Mouse (Mus musculus) frontal cortex, adult (tissue): ENCODE results near the gene Aloxe3.

ENCODE experiments used
- ATAC-seq: cut with Nextera tagmentation; 2 replicates; pipeline ENCODE4 v1.9.2; 2017; ENCODE audit warnings: mild to moderate bottlenecking, moderate library complexity, mixed read lengths; ENCODE audit not compliant: low TSS enrichment

Aloxe3 gene

DNA sequence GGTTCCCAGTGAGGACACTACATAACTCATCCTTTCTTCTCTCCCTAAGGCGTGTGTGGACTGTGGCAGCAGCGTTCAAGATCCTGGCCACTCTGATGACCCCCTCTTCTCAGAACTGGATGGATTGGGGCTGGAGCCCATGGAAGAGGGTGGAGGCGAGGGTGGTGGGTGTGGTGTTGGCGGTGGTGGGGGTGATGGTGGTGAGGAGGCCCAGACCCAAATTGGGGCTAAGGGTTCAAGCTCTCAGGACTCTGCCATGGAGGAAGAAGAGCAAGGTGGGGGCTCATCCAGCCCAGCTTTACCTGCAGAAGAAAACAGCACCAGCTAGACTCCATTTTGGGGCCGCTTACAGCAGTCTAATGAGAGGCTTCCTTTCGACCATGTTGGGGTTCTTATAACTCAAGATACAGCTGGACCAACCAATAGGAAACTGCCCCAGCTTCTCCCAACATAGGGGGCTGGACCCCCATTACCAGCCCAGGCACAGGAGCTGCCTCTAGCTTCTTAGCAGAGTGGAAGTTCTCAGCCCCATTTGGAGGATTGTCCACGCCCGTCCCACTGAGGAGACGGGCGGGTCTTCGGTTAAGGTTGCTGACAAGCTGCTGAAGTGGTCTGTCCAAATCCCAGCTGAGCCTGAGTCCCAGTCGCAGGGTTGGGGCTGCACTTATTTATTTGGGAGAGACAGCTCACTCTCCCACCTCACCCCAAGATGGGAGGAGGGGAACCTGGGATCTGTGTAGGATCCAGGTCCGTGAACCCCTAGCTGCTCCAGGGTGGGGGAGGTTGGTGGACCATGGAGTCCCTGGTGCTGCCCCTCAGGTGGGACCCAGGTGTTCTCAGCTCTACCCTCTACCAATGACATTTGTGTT lies 16.4 kb upstream of the Aloxe3 start:
- no peak for ATAC-seq

DNA sequence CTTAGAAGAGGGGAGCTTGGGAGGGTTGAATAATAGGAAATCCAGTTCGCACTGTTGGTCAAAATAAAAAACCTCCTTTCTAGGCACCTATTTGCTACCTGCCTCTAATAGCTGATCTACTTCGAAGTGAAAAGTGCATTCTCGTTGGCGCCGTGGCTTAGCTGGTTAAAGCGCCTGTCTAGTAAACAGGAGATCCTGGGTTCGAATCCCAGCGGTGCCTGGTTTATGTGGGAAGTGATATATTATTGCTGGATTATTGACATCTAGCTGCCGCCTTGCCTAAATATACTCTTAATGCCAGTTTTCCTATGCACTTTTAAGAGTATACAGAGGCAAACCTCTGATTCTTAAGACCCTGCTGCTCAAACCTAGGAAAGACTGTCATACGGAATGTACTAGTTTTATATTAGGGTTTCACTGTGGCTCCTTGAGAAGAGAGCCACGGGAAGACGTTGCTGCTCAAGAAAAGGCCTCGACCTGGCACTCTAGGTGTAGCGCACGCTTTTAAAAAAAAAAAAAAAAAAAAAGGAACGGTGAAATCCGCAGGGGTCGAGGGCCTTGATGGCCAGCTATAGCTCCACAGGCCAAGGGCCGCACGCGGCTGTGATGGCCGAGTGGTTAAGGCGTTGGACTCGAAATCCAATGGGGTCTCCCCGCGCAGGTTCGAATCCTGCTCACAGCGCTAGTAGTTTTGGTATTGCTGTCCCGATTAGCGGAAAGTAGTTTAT lies 15.2 kb upstream of the Aloxe3 start:
- ATAC-seq = 0 out of 2 replicates have a peak, but pooled peaks have one; percentile 4

DNA sequence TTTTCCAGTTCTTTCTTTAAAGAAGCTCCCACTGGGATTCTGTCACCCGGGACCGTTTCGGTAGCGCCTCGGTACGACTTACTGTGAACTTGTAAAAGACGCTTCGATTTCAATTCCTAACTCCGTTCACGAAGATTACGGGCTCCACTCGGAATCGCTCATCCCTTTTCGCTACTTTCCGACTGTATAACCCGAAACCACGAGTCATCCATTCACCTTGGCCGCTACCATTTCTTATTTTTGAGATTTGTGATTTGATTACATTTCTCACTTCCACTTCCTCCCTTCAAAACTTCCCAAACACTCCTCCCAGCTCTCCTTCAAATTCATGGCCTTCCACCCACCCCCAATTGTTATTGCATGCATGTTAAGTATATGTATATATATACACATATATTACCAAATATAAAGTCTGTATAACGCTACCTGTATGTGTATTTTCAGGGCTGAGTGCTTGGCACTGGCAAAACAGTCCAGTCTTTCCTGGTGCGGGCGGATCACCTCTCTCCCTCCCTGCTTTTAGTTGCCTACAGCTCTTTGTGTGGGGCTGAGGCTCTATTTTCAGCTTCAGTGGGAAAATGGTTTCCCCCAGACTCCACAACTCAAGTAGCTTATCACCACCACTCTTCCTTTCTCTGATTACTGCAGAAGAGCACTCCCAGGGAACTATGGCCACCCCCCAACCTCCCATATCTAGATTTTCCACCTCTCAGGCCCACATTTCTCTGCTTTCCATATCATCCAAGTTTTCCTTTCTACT lies 14.5 kb upstream of the Aloxe3 start:
- no peak; the same call in 1 of the 2 replicates for ATAC-seq

DNA sequence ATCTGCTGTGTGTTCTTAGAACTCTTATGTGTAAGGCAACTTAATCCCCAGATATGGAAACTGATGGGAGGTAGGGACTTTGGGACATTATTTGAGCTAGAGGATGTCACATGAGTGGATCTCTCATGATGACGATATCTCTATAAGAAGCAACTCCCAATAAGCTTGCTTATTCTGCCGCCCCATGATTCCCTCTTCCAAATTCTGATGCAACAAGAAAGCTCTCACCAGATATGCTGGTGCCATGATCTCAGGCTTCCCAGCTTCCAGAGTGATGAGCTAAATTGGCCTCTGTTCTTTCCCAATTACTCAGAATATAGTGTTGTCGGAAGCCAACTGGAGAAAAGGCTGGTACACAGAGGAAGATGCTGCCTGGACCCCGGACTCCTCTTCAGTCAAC lies 13.8 kb upstream of the Aloxe3 start:
- ATAC-seq = peak; percentile 78

DNA sequence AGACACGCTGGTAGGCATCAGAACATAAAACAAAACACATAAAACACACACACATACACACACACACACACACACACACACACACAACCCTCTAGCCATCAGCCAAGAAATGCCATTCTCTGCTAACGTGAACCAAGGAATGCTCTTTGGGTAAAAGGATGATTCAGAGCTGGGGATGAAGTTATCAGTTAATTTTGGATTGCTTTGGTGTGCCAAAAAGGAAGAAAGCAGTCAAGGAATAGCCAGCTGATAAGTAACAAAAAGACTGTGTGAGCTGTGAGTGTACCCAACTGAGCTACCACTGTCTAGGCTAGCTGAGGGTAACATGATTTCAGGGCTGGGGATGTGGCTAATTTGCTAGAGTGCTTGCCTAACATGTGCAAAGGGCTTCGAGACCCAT lies 11.7 kb upstream of the Aloxe3 start:
- no peak for ATAC-seq

DNA sequence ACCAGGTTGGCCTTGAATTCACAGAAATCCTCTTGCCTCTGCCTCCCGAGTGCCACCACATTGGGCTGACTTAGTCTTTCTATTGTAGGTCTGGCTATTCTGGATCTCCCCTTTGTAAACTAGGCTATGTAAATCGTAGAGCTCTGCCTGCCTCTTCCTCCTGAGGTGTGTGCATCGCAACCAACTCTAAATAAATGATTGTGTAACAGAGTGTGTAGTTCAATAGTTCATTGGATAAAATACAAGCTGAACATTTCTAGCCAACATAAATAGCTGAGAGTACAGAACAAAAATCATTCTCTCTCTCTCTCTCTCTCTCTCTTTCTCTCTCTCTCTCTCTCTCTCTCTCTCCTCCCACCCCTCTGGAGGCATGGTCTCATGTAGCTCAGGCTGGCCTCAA lies 11.1 kb upstream of the Aloxe3 start:
- no peak for ATAC-seq

DNA sequence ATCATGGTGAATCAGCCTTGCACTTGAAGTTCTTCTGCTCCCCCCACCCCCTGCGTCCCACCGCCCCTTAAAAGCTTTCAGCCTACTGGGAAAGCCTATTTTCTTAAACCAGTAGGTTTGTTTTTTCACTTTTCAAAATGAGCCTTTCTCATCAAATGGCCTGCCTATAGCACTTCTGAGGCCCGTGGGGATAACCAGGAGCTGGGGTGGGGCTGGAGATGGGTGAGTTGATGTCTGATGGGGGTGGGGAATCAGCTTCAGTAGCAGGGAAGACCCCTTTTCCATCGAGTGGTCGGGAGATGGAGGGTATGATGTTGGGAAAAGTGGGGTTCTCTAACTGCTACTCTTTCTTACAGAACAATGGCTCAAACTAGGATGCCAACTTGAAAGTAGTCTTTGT lies 8.9 kb upstream of the Aloxe3 start:
- no peak for ATAC-seq

DNA sequence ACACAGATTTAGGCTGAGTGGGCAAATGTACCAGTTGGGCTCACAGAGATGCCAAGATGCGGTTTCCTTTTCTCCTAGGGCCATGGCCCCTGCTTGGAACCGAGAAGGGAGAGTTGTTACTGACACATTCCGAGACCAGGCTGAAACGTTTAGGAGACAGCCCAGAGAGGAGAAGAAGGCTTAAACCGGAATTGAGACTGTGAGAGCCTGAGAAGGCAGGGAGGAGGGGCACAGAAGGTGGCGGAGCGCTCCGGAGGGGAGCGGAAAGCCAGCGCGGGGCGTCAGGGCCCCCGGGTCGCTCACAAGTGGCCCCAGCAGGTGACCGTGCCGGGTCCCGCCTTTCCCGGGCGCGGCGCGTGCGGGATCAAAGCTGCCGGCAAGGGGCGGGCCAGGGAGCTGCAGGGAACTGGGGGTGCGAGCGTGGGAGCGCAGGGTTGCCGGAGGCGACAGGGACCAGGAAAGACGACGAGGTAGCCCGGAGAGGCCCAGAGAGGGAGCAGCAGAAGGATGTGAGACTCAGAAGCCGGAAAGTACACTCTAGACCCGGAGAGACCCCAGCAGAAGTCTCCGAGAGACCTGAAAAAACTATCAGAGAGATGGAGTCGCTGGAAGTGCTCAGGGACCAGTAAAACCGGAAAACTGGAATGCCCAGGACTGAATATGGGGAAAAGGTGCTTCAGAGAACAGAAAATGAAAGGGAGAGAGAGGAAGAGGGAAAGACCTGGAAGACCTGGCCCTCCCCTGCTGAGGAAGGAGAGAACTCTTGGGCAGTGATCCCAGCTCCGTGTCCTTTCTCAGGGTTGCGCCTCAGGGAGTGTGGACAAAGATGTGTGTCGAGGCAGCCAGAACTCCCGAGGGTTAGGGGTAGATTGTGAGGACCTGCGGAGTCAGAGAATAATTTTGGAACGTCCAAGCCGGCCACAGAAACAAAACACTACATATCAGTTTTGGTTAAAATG lies 7.7 kb upstream of the Aloxe3 start:
- peak; percentile 29 for ATAC-seq

DNA sequence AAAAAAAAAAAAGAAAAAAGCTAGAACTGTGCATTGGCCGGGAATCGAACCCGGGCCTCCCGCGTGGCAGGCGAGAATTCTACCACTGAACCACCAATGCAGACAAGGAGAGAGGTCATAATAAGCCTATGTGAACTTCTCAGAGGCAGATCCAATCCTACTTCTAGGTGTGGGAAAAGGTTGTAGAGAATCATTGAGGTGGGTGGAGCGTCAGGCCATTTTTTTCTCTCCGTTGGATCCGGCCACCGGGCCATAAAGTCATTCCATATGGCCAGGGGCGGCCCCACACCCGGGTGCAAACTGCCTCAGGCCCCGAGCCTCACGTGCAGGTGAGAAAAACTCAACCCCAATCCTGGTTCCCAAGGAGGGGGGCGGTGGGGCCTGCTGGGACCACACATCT lies 6.9 kb upstream of the Aloxe3 start:
- no peak for ATAC-seq

DNA sequence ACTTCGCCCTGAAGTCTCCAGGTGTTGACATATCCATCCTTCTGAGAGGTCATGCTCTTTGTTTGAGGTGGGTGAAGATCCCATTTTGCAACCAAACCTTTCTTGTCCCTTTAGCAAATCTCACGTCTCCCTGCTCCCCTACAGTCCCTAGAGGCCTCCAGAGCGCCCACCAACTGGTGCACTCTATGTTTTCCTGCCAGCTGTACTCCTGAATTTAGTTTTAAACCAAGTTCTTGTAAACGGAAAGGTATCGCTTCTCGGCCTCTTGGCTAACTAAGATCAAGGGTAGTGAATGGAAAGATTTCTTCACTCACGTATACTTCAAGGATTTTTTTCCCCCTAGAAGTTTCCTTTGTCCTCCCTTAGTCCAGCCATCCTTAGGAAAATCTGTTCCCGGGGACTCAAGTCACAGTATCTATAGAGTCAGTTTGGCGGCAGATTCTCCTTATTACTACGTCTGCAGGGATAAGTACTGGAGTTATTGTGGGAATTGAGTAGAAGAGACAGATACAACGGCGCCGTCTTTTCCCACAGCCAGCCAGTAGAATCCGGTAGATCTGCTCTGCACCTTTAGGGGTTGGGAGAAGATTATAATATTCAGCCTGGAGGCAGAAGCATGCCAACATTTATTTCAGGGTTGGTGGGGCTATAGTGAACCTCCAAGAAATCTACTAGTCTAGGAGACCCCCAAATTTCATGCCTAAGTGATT lies 6.1 kb upstream of the Aloxe3 start:
- ATAC-seq = no peak

DNA sequence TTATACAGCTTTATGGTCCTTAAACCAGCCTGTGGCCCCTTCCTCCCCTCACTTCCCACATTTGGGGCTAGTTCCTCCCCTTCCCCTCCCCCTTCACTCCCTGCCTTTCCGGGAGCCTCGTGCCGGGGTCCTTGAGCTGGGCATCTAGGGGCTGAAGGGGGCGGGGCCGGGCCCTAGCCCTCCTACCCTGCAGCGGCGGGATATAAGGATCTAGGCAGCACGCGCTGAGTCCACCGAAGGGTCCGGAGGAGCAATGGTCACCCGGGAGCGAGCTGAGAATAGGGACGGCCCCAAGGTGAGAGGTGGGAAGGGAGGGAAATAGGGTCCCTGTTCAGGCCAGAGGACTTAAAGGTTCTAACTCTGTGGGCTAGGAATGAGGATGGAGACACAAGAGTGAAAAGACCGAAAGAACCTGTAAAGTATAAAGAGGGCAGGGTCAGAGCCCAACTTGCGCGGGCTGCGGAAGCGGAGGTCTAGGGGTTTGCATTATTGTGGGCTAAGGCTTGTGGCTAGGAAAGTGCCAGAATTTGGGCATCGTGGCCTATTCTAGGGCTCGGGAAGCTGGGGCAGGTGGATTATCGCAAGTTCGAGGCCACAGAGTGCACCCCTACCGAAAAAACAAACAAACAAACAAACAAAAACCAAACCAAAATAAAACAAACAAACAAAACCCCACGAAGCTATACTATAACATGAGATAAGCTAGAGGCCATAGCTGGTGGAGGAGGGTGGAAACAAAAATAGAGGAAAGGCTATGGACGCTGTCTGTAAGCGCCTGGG lies 5.3 kb upstream of the Aloxe3 start, which contains the start of gene Hes7:
Gene Hes7 (plus strand): TSS at position 184 of the 780 bp plus-strand sequence.
- ATAC-seq = no peak

DNA sequence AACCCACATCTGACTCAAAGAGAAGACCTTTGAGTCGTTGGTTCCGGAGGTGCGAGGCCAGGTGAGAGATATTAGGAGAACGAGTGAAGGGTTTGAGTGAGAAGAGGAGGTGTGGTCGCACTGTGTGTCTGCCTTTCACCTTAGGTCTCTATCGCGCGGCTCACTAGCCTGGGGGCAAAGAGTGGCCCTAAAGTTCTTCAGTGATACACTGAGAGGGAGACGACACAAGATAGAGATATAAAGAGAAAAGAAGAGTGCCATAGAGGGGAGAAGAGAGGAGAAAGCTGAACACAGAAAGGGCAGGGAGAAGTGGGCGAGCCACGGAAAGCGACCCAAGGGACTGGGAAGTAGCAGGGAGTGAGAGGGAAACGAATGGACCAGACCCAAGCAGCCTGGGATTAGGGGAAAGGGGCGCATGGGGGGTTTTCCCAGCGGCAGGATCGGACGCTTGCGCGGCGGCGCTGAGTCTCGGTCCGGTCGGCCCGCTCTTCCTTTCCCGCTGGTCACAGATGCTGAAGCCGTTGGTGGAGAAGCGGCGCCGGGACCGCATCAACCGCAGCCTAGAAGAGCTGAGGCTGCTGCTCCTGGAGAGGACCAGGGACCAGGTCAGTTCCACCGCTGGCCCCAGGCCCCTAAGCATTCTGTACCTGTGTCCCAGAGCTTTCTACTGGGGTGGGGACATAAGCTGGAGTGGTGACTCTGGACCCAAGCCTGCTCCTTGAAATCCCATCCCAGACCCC lies 4.5 kb upstream of the Aloxe3 start:
- ATAC-seq = no peak

DNA sequence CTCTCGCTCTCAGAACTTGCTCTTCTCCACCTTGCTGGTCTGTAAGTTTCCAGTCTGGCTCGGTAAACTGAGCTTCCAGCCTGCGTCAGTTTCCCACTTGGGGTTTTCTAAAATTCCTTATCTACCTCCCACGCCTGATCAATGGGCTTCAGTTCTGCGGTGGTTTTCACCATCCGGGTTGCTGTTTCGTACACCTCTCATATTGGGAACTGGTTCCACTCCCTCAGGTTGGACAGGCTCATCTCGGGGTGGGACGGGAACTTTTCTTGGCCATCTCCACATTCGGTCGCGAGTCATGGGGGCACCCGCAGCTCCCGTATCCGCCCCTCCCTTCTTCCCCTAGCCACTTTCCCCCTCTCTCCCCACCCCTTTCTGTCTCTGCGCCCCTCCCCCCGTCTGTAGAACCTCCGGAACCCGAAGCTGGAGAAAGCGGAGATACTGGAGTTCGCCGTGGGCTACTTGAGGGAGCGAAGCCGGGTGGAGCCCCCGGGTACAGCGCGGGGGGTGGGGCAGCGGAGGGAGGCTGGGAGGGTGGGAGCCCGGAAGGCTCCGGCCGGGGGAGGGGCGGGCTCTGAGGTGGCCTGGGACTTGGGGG lies 3.9 kb upstream of the Aloxe3 start:
- no peak for ATAC-seq

DNA sequence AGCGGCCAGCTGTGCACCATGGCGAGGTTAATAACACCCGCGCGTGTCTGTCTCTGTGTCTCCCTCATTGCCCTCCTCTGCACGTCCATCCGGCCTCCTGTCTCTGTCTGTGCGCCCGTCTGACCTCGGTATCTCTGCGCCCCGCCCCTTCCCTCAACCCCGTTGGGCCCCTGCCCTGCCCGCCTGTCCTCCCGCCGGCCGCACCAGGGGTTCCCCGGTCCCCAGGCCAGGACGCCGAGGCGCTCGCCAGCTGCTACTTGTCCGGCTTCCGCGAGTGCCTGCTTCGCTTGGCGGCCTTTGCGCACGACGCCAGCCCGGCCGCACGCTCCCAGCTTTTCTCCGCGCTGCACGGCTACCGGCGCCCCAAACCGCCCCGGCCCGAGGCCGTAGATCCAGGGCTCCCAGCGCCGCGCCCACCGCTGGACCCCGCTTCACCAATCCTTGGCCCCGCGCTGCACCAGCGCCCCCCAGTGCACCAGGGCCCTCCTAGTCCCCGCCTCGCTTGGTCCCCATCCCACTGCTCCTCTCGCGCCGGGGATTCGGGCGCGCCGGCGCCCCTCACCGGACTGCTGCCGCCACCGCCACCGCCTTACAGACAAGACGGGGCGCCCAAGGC lies 3.3 kb upstream of the Aloxe3 start, which contains the start of gene 9130213A22Rik:
Gene 9130213A22Rik (minus strand): TSS at position 254 of the 616 bp plus-strand sequence.
- peak; percentile 22; the same call in 1 of the 2 replicates for ATAC-seq

DNA sequence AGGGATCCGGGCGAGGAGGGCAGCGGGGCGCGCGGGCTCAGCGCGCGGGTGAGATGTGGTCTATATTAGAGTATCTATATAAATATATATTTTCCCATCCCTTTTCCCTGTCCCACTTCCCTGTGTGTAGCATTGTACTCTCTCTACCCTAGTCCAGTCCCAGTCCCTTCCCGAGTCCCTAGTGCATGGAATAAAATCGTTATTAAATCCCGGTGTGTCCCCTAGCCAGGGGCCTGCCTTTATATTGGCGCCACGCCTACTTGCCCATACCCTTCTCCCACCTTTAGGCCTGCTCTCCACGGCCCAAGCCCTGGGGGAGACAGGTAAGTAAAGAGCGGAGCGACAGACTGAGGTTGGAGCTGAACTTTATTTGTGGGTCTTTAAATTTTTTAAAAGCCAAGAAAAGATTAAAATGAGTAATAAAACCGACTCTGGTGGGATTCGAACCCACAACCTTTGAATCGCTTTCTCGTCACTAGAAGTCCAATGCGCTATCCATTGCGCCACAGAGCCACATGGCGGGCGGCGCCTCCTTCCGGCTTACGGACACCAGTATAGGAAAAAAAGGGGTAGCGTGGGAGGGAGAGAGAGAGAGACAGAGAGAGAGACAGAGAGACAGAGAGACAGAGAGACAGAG lies 2.5 kb upstream of the Aloxe3 start:
- no peak for ATAC-seq

DNA sequence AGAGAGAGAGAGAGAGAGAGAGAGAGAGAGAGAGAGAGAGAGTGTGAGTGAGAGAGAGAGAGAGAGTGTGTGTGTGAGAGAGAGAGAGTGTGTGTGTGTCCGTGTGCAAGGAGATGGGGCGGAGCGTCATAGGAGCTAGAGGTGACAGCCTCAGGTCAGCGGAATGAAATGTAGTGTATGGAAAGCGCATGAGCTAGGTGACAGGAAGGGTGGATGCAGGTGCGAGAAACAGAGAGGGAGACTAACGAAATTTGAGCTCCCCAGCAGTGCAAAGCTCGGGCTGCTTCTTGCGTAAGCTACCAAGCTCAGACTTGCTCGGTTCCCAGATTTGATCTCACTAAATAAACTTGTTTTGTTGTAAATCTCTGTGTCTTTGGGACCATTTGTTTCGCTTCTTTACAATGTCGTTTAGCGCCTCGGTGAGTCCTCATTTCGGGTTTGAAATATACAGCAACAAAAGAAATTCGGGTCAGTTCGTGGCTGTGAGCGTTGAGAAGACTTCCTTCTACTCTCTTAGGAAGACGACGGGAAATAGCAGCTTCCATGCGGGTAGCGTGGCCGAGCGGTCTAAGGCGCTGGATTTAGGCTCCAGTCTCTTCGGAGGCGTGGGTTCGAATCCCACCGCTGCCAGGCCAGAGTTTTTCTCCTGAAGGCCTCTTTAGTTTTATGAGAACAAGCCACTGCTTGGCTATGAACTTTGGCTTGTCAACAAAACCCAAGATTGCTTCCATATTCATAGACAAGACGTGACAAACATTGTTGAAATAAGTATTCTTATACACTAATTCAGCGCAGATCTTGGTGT lies 1.8 kb upstream of the Aloxe3 start:
- ATAC-seq = peak; percentile 28; the same call in 1 of the 2 replicates

DNA sequence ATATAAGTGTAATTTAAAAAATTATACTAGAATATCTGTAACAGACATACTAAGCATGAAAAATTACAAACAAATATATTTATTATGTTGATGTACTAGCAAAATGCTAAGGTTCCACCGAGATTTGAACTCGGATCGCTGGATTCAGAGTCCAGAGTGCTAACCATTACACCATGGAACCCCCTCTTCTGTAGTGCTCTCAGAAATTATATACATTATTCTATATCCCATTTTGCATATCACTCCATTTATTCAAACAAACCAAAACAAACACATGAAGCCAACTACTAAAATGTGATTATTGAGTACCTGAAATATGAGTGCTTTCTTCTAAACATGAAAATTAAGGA lies 1.2 kb upstream of the Aloxe3 start:
- no peak for ATAC-seq
